Mouse (Mus musculus): ENCODE measurements at regions not wholly inside any gene's neighbourhood (a gene's known extent, or its start where the extent isn't known, plus 50 kb on each side); places are given as distances from the start of the nearest gene placed in this dataset.
A peak's percentile ranks its signal among the peaks of the same experiment; 100 is the strongest.

DNA sequence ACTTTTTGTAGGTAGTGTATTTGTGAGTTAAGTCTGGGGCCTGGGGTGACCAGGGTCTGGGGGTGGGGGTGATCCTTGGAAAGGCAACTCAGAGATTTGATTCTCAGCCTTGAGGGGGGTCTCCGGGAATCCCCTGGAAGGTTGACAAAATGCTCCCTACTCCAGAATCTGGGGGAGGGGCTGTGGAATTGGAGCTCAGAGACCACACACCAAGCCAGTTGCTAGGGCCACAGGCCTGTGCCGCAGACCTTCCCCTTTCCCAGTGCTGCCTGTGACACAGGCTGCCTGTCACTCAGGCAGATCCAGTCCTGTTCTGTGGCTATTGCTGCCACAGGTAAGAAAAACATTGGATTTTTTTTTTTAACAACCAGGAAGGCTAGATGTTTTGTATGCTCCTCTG is 89.0 kb upstream of the Ercc6l2 start:
- Histone ChIP-seq H3K4me3 (ENCODE audit: insufficient read depth, low read depth, low read length) (no peak overlapping the region), H3K36me3 (ENCODE audit: control insufficient read depth, insufficient read depth, low read length) (no peaks in the 10 kb centered on the region), H3K27ac (ENCODE audit: insufficient read depth, low read depth, low read length) (no peak overlapping the region), H3K27me3 (replicated peaks; ENCODE audit: control insufficient read depth, insufficient read depth, low read length) (no peaks in the 10 kb centered on the region), H3K4me1 (ENCODE audit: control insufficient read depth, insufficient read depth, low read length) (no peaks in the 10 kb centered on the region)
- 72% methylated on average over 2 of the region's 2 CpGs for WGBS
- TF ChIP-seq CTCF (conservative IDR thresholded peaks at IDR 0.05; ENCODE audit: insufficient read depth, insufficient read length, low read depth, low read length) (no peak), POLR2A (IDR thresholded peaks at IDR 0.05; ENCODE audit: low read depth, low read length) (no peak)
- DNase-seq: no peak

DNA sequence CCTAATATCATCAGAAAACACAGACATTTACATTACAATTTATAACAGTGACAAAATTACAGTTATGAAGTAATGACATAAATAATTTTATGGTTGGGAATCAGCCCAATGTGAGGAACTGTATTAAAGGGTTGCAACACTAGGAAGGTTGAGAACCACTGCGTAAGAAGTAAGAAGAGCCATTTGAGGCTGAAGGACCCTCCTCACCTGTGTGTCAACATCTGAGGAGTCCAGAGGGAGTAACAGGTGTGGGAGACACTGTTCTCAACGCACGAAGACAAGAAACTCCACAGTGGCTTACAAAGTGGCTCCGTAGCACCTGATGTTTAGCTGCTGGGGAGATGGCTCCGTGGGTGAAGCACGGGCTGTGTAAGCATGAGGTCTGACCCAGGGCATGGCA is 88.5 kb upstream of the Ercc6l2 start:
- H3K27me3 ChIP-seq (replicated peaks; ENCODE audit: control insufficient read depth, insufficient read depth, low read length): no peaks in the 10 kb centered on the region
- H3K36me3 ChIP-seq (ENCODE audit: control insufficient read depth, insufficient read depth, low read length): no peaks in the 10 kb centered on the region
- TF ChIP-seq POLR2A (IDR thresholded peaks at IDR 0.05; ENCODE audit: low read depth, low read length): no peak
- no peak for TF ChIP-seq CTCF (conservative IDR thresholded peaks at IDR 0.05; ENCODE audit: insufficient read depth, insufficient read length, low read depth, low read length)
- no peaks in the 10 kb centered on the region for H3K4me1 ChIP-seq (ENCODE audit: control insufficient read depth, insufficient read depth, low read length)
- no peak for DNase-seq
- WGBS: 87% methylated on average over 6 of the region's 6 CpGs
- no peak overlapping the region for H3K27ac ChIP-seq (ENCODE audit: insufficient read depth, low read depth, low read length)
- no peak overlapping the region for H3K4me3 ChIP-seq (ENCODE audit: insufficient read depth, low read depth, low read length)

GRCm38 (mm10) chr13:63735739-63736138 is 79.3 kb upstream of the Ercc6l2 start:
- 90% methylated on average over 5 of the region's 5 CpGs for WGBS
- H3K36me3 ChIP-seq (ENCODE audit: control insufficient read depth, insufficient read depth, low read length): no peaks in the 10 kb centered on the region
- H3K4me3 ChIP-seq (ENCODE audit: insufficient read depth, low read depth, low read length): no peak overlapping the region

GRCm38 (mm10) chr13:63741879-63742278 is 73.2 kb upstream of the Ercc6l2 start:
- H3K27ac ChIP-seq (ENCODE audit: insufficient read depth, low read depth, low read length): no peak overlapping the region
- no peak for DNase-seq
- no peak for TF ChIP-seq CTCF (conservative IDR thresholded peaks at IDR 0.05; ENCODE audit: insufficient read depth, insufficient read length, low read depth, low read length)
- no peak for TF ChIP-seq POLR2A (IDR thresholded peaks at IDR 0.05; ENCODE audit: low read depth, low read length)
- no peak overlapping the region for H3K4me3 ChIP-seq (ENCODE audit: insufficient read depth, low read depth, low read length)
- no peaks in the 10 kb centered on the region for H3K27me3 ChIP-seq (replicated peaks; ENCODE audit: control insufficient read depth, insufficient read depth, low read length)
- 58% methylated on average over 2 of the region's 2 CpGs for WGBS
- H3K4me1 ChIP-seq (ENCODE audit: control insufficient read depth, insufficient read depth, low read length): no peaks in the 10 kb centered on the region
- no peaks in the 10 kb centered on the region for H3K36me3 ChIP-seq (ENCODE audit: control insufficient read depth, insufficient read depth, low read length)

More at GRCm38 (mm10) chr13:63735739-63736138, 79.3 kb upstream of the Ercc6l2 start:
- no peak for DNase-seq
- Histone ChIP-seq H3K27ac (ENCODE audit: insufficient read depth, low read depth, low read length) (no peak overlapping the region), H3K27me3 (replicated peaks; ENCODE audit: control insufficient read depth, insufficient read depth, low read length) (no peaks in the 10 kb centered on the region), H3K4me1 (ENCODE audit: control insufficient read depth, insufficient read depth, low read length) (no peaks in the 10 kb centered on the region)
- TF ChIP-seq CTCF (conservative IDR thresholded peaks at IDR 0.05; ENCODE audit: insufficient read depth, insufficient read length, low read depth, low read length) (no peak), POLR2A (IDR thresholded peaks at IDR 0.05; ENCODE audit: low read depth, low read length) (no peak)

DNA sequence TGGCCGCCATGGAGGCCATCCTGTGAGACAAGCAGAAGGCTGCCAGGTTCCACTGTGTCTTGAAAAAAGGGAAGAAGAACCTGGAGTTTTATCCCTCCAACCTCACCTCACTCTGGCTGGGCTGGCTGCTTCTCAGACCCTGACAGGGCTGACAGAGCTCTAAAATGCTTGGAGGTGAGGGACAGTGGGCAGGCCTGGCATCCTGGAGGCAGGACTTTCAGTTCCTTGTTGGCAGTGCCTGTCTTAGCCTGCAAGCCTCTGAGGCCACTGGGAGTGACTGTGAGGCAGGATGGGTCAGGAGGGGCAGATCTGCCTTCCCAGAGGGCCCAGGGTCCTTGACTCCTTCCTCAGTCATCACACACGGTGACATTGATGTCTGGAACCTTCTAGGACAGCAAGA is 66.3 kb upstream of the Ercc6l2 start:
- H3K4me1 ChIP-seq (ENCODE audit: control insufficient read depth, insufficient read depth, low read length): no peaks in the 10 kb centered on the region
- no peaks in the 10 kb centered on the region for H3K36me3 ChIP-seq (ENCODE audit: control insufficient read depth, insufficient read depth, low read length)
- DNase-seq: no peak
- no peaks in the 10 kb centered on the region for H3K27me3 ChIP-seq (replicated peaks; ENCODE audit: control insufficient read depth, insufficient read depth, low read length)
- 80% methylated on average over 2 of the region's 2 CpGs for WGBS
- TF ChIP-seq POLR2A (IDR thresholded peaks at IDR 0.05; ENCODE audit: low read depth, low read length) (no peak), CTCF (conservative IDR thresholded peaks at IDR 0.05; ENCODE audit: insufficient read depth, insufficient read length, low read depth, low read length) (no peak)
- no peak overlapping the region for H3K4me3 ChIP-seq (ENCODE audit: insufficient read depth, low read depth, low read length)
- no peak overlapping the region for H3K27ac ChIP-seq (ENCODE audit: insufficient read depth, low read depth, low read length)

DNA sequence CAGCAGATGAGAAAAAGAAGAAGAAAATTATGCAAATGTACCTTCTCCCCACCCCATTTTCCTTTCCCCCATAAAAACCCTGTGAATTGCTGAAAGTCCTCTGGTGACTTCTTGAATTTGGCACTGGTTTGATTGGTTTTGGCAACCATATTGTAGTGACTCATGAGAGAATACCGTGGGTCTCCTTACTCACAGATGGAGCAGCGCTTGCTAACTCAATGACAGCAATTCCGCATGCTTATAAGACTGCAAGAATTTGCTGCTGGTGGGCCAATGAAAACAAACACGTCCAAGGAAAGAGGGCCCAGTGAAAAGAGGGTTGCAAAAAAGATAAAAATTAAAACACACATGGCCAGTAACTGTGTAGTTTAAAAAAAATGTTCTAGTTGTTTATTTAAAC is 65.0 kb upstream of the Ercc6l2 start:
- Histone ChIP-seq H3K27ac (ENCODE audit: insufficient read depth, low read depth, low read length) (no peak overlapping the region), H3K36me3 (ENCODE audit: control insufficient read depth, insufficient read depth, low read length) (no peaks in the 10 kb centered on the region), H3K27me3 (replicated peaks; ENCODE audit: control insufficient read depth, insufficient read depth, low read length) (no peaks in the 10 kb centered on the region), H3K4me1 (ENCODE audit: control insufficient read depth, insufficient read depth, low read length) (no peaks in the 10 kb centered on the region), H3K4me3 (ENCODE audit: insufficient read depth, low read depth, low read length) (no peak overlapping the region)
- peak; percentile 56 for DNase-seq
- WGBS: 61% methylated on average over 4 of the region's 4 CpGs
- TF ChIP-seq CTCF (conservative IDR thresholded peaks at IDR 0.05; ENCODE audit: insufficient read depth, insufficient read length, low read depth, low read length) (no peak), POLR2A (IDR thresholded peaks at IDR 0.05; ENCODE audit: low read depth, low read length) (no peak)

- TF ChIP-seq POLR2A (IDR thresholded peaks at IDR 0.05; ENCODE audit: low read depth, low read length) (no peak), CTCF (conservative IDR thresholded peaks at IDR 0.05; ENCODE audit: insufficient read depth, insufficient read length, low read depth, low read length) (no peak)
- Histone ChIP-seq H3K27me3 (replicated peaks; ENCODE audit: control insufficient read depth, insufficient read depth, low read length) (no peaks in the 10 kb centered on the region), H3K36me3 (ENCODE audit: control insufficient read depth, insufficient read depth, low read length) (no peaks in the 10 kb centered on the region), H3K4me3 (ENCODE audit: insufficient read depth, low read depth, low read length) (no peak overlapping the region), H3K4me1 (ENCODE audit: control insufficient read depth, insufficient read depth, low read length) (no peaks in the 10 kb centered on the region), H3K27ac (ENCODE audit: insufficient read depth, low read depth, low read length) (no peak overlapping the region)
- DNase-seq: no peak
- 59% methylated on average over 2 of the region's 2 CpGs for WGBS
These were observed 63.8 kb upstream of the Ercc6l2 start for GRCm38 (mm10) chr13:63751196-63751595.

DNA sequence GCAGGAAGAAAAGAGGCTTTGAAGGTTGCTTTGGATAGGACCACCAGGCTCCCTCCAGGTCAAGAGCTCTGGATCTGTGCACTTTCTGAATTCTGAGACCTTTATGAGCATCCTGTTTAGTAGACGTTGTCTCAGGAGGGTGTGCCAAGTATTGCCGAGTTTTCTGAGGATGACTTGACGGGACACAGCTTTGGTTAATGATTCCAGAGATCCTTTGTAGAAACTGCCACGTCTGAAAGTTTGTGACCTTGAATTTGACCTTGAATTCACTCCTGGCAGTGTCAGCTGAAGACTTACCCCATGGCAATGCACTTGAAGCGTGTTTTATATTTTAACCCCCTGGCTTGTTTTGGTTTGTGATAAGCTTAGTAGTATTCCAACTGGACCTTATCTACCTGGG is 58.0 kb upstream of the Ercc6l2 start:
- Histone ChIP-seq H3K4me1 (ENCODE audit: control insufficient read depth, insufficient read depth, low read length) (no peaks in the 10 kb centered on the region; the same call in 1 of the 2 replicates), H3K27ac (ENCODE audit: insufficient read depth, low read depth, low read length) (no peak overlapping the region), H3K27me3 (replicated peaks; ENCODE audit: control insufficient read depth, insufficient read depth, low read length) (no peaks in the 10 kb centered on the region), H3K36me3 (ENCODE audit: control insufficient read depth, insufficient read depth, low read length) (no peaks in the 10 kb centered on the region), H3K4me3 (ENCODE audit: insufficient read depth, low read depth, low read length) (no peak overlapping the region)
- DNase-seq: peak; percentile 61
- WGBS: 33% methylated on average over 5 of the region's 5 CpGs
- TF ChIP-seq CTCF (conservative IDR thresholded peaks at IDR 0.05; ENCODE audit: insufficient read depth, insufficient read length, low read depth, low read length) (no peak), POLR2A (IDR thresholded peaks at IDR 0.05; ENCODE audit: low read depth, low read length) (no peak)
